Mouse (Mus musculus) heart, postnatal 0 days (tissue): ENCODE measurements around the gene Abraxas2. TPM values are rescaled to one million over a fixed set of nuclear protein-coding genes. Genes with fewer than 3 reads are reported as not detected.
A peak's percentile ranks its signal among the peaks of the same experiment; 100 is the strongest.

Source experiments
- ATAC-seq: fragments of 200-750 bp; cut with Nextera tagmentation; 2 replicates; pipeline ENCODE4 v1.8.0; 2017; ENCODE audit warnings: low read depth, moderate number of reproducible peaks, moderate library complexity; ENCODE audit not compliant: insufficient read depth
- DNase-seq: peaks from one replicate; pipeline ENCODE4 v3.0.0-alpha.2; 2016; ENCODE audit warnings: low spot score
- H3K27ac ChIP-seq: fragments of 300-500 bp; sonication (generic); 2 replicates; pipeline ENCODE4 v1.5.1; 2014; ENCODE audit warnings: low read depth, mild to moderate bottlenecking
- H3K27me3 ChIP-seq: fragments of 300-500 bp; sonication (generic); 2 replicates; pipeline ENCODE4 v1.6.1; 2014; ENCODE audit warnings: low read length, mixed read lengths; ENCODE audit not compliant: control insufficient read depth, insufficient read depth
- H3K36me3 ChIP-seq: fragments of 300-500 bp; sonication (generic); replicated peaks from 2 replicates; pipeline ENCODE4 v1.6.1; 2014; ENCODE audit warnings: low read length, mixed read lengths; ENCODE audit not compliant: control insufficient read depth, insufficient read depth
- H3K4me1 ChIP-seq: fragments of 300-500 bp; sonication (generic); 2 replicates; pipeline ENCODE4 v1.6.1; 2014; ENCODE audit warnings: antibody characterized with exemption; ENCODE audit not compliant: control insufficient read depth, insufficient read depth
- H3K4me2 ChIP-seq: fragments of 300-500 bp; sonication (generic); 2 replicates; pipeline ENCODE4 v1.6.1; 2014; ENCODE audit warnings: low read depth, mild to moderate bottlenecking, low read length, moderate library complexity
- H3K4me3 ChIP-seq: fragments of 300-500 bp; sonication (generic); 2 replicates; pipeline ENCODE4 v1.5.1; 2014; ENCODE audit warnings: low read depth, low read length
- H3K9ac ChIP-seq: fragments of 300-500 bp; sonication (generic); replicated peaks from 2 replicates; pipeline ENCODE4 v1.6.1; 2014; ENCODE audit warnings: low read depth, low read length, mixed read lengths
- H3K9me3 ChIP-seq: fragments of 300-500 bp; sonication (generic); replicated peaks from 2 replicates; pipeline ENCODE4 v1.6.1; 2016; ENCODE audit warnings: low read length; ENCODE audit not compliant: control insufficient read depth
- CTCF ChIP-seq: IDR thresholded peaks from 2 replicates; pipeline ENCODE4 v1.5.1; 2016; ENCODE audit warnings: antibody characterized with exemption, control low read depth, low read depth
- EP300 ChIP-seq: IDR thresholded peaks from 2 replicates; pipeline ENCODE4 v1.6.1; 2016; ENCODE audit warnings: antibody characterized with exemption, low read depth
- WGBS: fragments of 180-500 bp; shearing (Covaris S2); extraction: QIAGEN DNeasy Blood & Tissue Kit; methylation state at CpG from one replicate; pipeline ENCODE4 v1.1.7; 2014; 5-methylcytosine and 5-hydroxymethylcytosine counted together
- polyA plus RNA-seq: library from polyadenylated mRNA; unstranded; fragments of >200 nt; fragmentation: Nextera tagmentation; extraction: Ambion mirVana; gene quantifications from 2 replicates; pipeline ENCODE4 v1.2.1, GENCODE M21; 2015
- total RNA-seq: library from RNA; depleted of rRNA; stranded (reverse); fragments of >200 nt; gene quantifications from 2 replicates; pipeline ENCODE4 v1.2.3, GENCODE M21; 2014; ENCODE audit warnings: low replicate concordance

Gene Abraxas2
- total and polyA plus RNA-seq, 2 experiments from 2014 or later: 24.1 to 25.7 TPM

DNA sequence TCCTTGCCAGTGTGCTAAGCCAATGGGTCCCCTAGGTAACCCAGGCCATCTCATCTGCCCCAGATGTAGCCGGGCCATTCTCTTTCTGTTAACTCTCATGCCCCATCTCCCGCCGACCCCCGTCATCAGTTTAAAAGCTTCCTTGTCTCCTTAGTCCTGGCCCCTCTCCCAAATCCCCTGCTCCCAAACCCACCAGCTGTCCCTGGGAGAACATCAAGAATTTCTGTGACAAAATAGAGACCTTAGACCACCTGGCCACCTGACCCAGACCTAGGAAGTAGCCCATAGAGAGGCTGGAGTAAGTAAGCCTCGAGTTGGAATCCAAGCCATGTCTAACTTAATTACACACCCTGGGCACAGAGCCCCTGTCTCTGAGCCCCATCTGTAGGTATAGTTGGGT lies 31.2 kb downstream of the Abraxas2 start:
- TF ChIP-seq EP300 (no peak), CTCF (no peak)
- DNase-seq: no peak

DNA sequence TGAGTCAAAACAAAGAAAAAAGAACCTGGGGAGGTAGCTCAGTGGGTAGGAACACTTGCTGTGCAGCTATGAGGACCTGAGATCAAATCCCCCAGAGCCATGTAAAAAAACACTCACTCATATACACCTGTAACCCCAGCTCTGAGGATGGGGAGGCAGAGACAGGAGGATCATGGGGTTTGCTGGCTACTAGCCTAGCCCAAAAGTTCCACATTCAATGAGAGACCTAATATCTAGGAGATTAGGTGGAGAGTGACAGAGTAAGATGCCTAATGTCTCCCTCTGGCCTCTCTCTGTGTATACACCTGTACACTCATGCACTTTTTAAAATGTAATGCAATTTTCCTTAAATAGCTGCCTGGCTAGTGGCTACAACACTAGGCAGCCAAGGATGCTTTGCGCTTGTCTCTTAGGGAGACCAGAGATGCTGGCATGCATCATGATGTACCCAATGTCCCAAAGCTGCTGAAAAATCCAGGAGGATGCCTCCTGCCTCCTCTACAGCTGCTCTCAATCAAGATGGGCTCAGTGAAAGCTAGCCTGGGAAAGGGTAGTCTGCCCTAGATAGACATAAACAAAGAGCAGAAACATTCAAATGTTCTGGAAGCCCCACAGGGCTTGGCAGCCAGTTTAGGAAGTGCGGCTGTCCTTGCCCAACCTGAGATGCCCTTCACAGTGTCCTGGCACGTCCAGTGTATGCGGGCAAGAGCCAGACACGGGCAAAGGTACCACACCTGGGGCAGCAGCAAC lies 32.7 kb downstream of the Abraxas2 start:
- Histone ChIP-seq H3K4me3 (no peak overlapping the region), H3K4me2 (no peak overlapping the region), H3K27ac (no peak overlapping the region), H3K9me3 (no peaks in the 10 kb centered on the region), H3K9ac (no peak overlapping the region), H3K36me3 (no peaks in the 10 kb centered on the region), H3K27me3 (no peaks in the 10 kb centered on the region), H3K4me1 (peaks cover 13% of the 10 kb centered on the region)
- no peak for TF ChIP-seq EP300
- TF ChIP-seq CTCF: no peak
- 52% methylated on average over 5 of the region's 5 CpGs for WGBS
- ATAC-seq (0 out of 2 replicates have a peak, but pooled peaks have one; percentile 10), DNase-seq (no peak)

More for the DNA sequence above, 31.2 kb downstream of the Abraxas2 start:
- Histone ChIP-seq H3K4me3 (no peak overlapping the region), H3K27ac (no peak overlapping the region), H3K9ac (no peak overlapping the region), H3K36me3 (no peaks in the 10 kb centered on the region), H3K27me3 (no peaks in the 10 kb centered on the region), H3K9me3 (no peaks in the 10 kb centered on the region), H3K4me1 (peaks cover 8% of the 10 kb centered on the region), H3K4me2 (no peak overlapping the region)
- ATAC-seq: no peak
- 89% methylated on average over 5 of the region's 5 CpGs for WGBS

DNA sequence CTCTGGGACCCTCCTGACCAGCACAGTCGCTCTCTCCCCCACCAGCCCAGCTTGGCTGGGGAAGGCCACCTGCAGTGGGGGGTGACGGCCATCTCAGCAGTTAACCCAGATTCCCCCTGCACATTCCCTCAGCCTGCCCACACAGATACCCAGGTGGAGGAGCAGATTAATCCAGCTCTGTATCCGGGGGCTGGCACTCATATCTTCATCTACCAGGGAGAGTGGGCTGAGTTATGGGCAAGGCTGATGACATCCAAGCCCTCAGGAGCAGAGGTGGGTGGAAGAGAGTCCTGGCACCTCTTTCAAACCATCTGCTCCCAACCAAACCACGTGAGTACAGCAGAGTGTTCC lies 33.3 kb downstream of the Abraxas2 start:
- H3K9ac ChIP-seq: no peak overlapping the region
- peaks cover 13% of the 10 kb centered on the region for H3K4me1 ChIP-seq
- H3K27me3 ChIP-seq: no peaks in the 10 kb centered on the region
- no peaks in the 10 kb centered on the region for H3K36me3 ChIP-seq
- ATAC-seq (no peak), DNase-seq (no peak)
- H3K4me2 ChIP-seq: no peak overlapping the region
- TF ChIP-seq EP300: no peak
- no peak for TF ChIP-seq CTCF
- WGBS: 53% methylated on average over 4 of the region's 4 CpGs
- H3K4me3 ChIP-seq: no peak overlapping the region
- H3K27ac ChIP-seq: no peak overlapping the region
- H3K9me3 ChIP-seq: no peaks in the 10 kb centered on the region

DNA sequence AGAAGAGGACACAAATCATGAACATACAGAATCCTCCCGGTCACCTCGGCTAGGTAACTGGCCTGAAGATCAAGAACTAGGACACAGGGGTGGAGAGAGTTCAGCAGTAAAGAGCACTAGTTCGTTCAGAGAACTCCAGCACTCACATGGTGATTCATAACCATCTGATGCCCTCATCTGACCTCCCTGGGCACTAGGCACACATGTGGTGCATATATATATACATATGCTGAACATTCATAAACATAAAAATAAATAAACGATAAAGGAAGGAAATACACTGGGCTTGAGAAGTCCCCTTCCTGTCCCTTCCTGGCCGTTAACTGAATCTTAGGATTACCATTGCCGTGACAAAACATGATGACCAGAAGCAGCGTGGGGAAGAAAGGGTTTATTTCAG lies 33.8 kb downstream of the Abraxas2 start:
- no peak overlapping the region for H3K4me2 ChIP-seq
- ATAC-seq (no peak), DNase-seq (no peak)
- no peaks in the 10 kb centered on the region for H3K27me3 ChIP-seq
- H3K4me3 ChIP-seq: no peak overlapping the region
- H3K36me3 ChIP-seq: no peaks in the 10 kb centered on the region
- peaks cover 13% of the 10 kb centered on the region for H3K4me1 ChIP-seq
- WGBS: 74% methylated on average over 7 of the region's 7 CpGs
- H3K9me3 ChIP-seq: no peaks in the 10 kb centered on the region
- no peak overlapping the region for H3K9ac ChIP-seq
- TF ChIP-seq EP300: no peak
- TF ChIP-seq CTCF: no peak
- no peak overlapping the region for H3K27ac ChIP-seq

DNA sequence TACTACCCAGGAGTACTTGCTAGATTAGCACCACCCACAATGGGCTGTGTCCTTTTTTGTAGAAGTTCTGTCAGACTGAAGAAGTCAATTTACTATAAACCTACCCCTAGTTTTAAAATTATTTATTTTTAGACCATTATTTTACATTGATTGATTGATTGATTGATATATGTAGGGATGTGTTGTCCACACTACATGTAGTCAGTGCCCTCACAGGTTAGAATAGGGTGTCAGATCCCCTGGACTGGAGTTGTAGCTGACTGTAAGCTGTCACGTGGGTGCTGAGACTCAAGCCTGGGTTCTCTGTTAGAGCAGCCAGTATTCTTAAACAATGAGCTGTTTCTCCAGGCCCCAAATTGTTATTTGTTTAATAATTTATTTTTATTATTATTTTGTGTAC lies 34.3 kb downstream of the Abraxas2 start:
- DNase-seq (no peak), ATAC-seq (no peak)
- no peaks in the 10 kb centered on the region for H3K9me3 ChIP-seq
- no peak overlapping the region for H3K4me3 ChIP-seq
- no peaks in the 10 kb centered on the region for H3K27me3 ChIP-seq
- H3K9ac ChIP-seq: no peak overlapping the region
- H3K36me3 ChIP-seq: no peaks in the 10 kb centered on the region
- TF ChIP-seq CTCF (no peak), EP300 (no peak)
- peaks cover 13% of the 10 kb centered on the region; the same call in 1 of the 2 replicates for H3K4me1 ChIP-seq
- H3K27ac ChIP-seq: no peak overlapping the region
- no peak overlapping the region for H3K4me2 ChIP-seq
- WGBS: 85% methylated on average over 1 of the region's 1 CpGs
